Mouse (Mus musculus) gastrocnemius, adult 18-20 months (tissue): ENCODE data around the gene Olfr1030. TPM values are rescaled to one million over a fixed set of nuclear protein-coding genes. Genes with fewer than 3 reads are reported as not detected.
"Not testable (repeated sequence)": the region's sequence is repeated elsewhere in the genome, so short reads cannot be mapped to it uniquely, and the experiment has no call there.

Source experiments
- DNase-seq: peaks from one replicate; pipeline ENCODE4 v3.0.0; 2021; ENCODE audit warnings: low spot score
- long read RNA-seq, 2 experiments: library from polyadenylated mRNA; stranded (forward); transcript quantifications; one replicate each; pipeline ENCODE4 v2.0.0; 2021
- total RNA-seq, 2 experiments: library from RNA; stranded (reverse); gene quantifications; 2 replicates each; pipeline ENCODE4 v1.2.3; 2021

Olfr1030 gene
- total RNA-seq = not detected
- long read RNA-seq, experiment 1 = 0 reads
- long read RNA-seq, experiment 2 = 0 reads

DNA sequence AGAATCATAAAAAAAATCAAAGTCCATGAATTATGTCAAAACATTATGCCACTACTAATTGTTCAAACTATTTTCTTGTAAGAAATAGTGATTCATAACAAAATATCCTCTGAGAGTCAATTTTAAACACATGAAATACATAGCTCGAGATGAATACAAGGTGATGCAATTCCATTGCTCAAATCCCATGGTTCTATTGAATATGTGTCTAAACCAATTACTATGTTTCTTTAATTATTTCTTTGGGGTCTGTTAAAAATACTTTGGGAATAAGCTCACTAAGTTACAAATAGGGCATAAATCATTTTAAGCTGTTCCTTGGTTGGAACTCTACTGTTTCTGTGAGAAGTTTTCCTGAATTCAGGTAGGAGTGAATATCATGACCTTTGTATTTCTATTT is at the start of gene Olfr1030:
Gene Olfr1030, plus strand, starts transcription at position 301 of the 400 bp plus-strand sequence.
- no peak for DNase-seq

DNA sequence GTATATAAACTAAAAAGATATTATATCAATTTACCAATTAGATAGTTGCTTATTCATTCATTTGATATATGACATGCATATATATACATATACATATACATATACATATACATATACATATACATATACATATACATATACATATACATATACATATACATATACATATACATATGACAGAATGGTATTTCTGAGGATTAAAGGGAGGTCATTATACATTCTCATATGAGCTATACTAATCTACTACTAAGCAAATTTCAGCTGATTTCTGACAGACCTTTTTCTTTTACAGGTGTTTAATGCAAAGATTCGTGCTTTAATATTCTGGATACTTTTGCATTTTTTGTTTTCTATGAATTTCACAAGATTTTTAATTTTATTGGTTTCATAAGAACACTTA is 28.9 kb upstream of the Olfr1030 start, which contains the start of gene Olfr1028:
Gene Olfr1028, plus strand, starts transcription at position 301 of the 400 bp plus-strand sequence.
- DNase-seq = no peak

DNA sequence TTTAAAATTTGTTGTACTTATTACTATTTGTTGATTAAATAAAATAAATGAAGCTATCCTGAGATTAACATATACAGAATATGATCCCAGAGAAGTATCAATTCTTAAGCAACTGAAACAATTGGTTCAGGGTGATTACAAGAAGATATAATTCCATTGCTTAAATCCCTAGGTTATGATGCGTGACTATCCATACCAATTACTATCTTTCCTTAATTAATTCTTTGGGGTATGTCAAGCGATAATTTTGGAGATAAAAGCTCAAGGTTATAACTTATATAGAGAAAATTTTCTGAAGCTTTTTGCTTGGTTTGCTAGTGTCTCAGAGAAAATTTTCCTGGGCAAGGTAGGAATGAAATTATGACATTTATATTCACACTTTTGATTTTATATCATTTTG is 5.5 kb upstream of the Olfr1030 start, which contains the start of gene Olfr1029:
Gene Olfr1029, plus strand, starts transcription at position 301 of the 400 bp plus-strand sequence.
- DNase-seq = no peak

DNA sequence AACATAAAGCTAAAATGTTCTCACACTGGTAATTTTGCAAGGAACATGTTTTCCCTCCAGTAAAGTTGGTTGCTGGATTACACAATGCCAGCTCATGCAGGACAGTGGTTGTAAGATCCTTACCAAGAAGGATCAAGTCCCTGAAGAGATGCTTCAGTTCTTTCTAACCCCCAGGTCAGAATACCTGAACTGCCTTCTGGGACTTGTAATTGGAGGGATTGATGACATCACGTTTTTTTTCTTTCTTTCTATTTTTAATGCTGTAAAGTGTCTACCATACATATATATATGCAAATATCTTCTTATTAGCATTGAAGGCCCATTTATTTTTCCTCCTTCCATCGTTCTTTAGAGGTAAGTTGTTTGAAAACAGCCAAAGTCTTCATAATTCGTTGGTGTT is 10.9 kb downstream of the Olfr1030 start, which contains the start of gene Olfr1031:
Gene Olfr1031, plus strand, starts transcription at position 301 of the 400 bp plus-strand sequence.
- no peak for DNase-seq

DNA sequence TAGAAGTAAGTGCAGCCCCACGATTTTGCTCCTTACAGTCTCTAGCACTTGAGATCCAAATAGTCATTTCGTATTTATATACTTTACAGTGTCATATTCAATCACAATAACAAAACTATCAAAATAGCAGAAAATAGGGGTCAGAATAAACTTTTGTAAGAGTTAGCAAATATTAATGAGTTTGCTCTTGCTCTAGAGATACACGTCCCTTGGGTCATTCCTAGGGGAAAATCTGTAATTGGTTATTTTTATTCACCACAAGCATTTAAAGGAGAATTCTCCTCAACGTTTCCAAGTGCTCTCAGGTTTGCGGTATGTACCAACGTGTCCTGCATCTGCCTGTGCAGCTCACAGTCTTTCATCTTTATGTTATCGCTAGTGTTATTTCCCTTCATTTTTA is 26.2 kb downstream of the Olfr1030 start, which contains the start of gene Olfr1032:
Gene Olfr1032, plus strand, starts transcription at position 301 of the 400 bp plus-strand sequence.
- no peak for DNase-seq

DNA sequence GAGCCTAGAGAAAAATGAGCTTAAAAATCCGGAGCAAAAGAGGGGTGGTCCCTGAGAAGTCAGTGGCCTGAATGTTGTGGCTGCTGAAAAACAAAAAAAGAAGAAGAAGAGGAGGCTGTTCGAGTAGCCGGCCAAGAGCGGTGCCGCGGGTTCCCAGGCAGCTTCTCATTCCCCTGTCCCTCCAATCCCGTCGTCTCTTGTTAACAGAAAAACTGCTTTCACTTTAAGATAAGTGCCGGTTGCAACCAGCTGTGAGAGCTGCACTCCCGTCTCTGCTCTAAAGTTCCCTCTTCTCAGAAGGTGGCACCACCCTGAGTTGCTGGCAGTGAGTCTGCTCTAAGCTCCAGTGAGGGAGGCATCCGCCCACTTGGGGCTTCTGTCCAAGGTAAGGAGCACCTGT is 41.3 kb downstream of the Olfr1030 start, which contains the start of gene Olfr1033:
Gene Olfr1033, plus strand, starts transcription at position 228 of the 400 bp plus-strand sequence.
- not testable (repeated sequence) for DNase-seq

DNA sequence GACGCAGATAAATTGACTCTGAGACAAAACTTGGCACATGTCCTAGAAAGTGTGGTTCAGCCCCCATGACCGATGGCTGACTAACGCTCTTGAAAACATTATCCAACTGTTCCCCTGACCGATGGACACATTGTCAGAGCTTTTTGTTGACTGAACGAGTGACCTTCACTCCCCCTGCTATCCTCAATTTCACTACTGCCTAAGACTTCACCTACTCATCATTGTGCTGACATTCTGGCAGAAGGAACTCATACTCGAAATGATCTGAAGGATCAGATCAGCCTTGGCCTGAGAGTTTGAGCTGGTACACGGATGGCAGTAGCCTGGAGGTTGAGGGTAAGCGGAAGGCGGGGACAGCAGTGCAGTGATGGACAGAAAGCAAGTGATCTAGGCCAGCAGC is 42.4 kb downstream of the Olfr1030 start:
- not testable (repeated sequence) for DNase-seq

Other genes starting within 250 kb of the Olfr1030 start
- not detected for gene Olfr1012, start 216.5 kb upstream of the Olfr1030 start, total RNA-seq
- not detected for gene Olfr1013, start 212.2 kb upstream of the Olfr1030 start, total RNA-seq
- not detected for gene Olfr1014, start 206.6 kb upstream of the Olfr1030 start, total RNA-seq
- not detected for gene Olfr1015, start 197.3 kb upstream of the Olfr1030 start, total RNA-seq
- not detected for gene Olfr1016, start 176.7 kb upstream of the Olfr1030 start, total RNA-seq
- not detected for gene Olfr1018, start 160.8 kb upstream of the Olfr1030 start, total RNA-seq
- not detected for gene Olfr1019, start 133.8 kb upstream of the Olfr1030 start, total RNA-seq
- gene Olfr1020, start 132.2 kb upstream of the Olfr1030 start, total RNA-seq = not detected
- gene Olfr1022, start 110.7 kb upstream of the Olfr1030 start, total RNA-seq = not detected
- gene Olfr1023, start 93.6 kb upstream of the Olfr1030 start, total RNA-seq = not detected
- gene Olfr1024, start 74.2 kb upstream of the Olfr1030 start, total RNA-seq = not detected
- not detected for gene Olfr1025-ps1, start 64.1 kb upstream of the Olfr1030 start, total RNA-seq
- not detected for gene Olfr1026, start 57.7 kb upstream of the Olfr1030 start, total RNA-seq
- not detected for gene Olfr1028, start 28.8 kb upstream of the Olfr1030 start, total RNA-seq
- not detected for gene Olfr1029, start 5.4 kb upstream of the Olfr1030 start, total RNA-seq
- not detected for gene Olfr1031, start 11.0 kb downstream of the Olfr1030 start, total RNA-seq
- gene Olfr1032, start 26.3 kb downstream of the Olfr1030 start, total RNA-seq = not detected
- gene Olfr1033, start 41.4 kb downstream of the Olfr1030 start, total RNA-seq = under 1 TPM in 1 of 2 experiments, not detected in 1; 1.00 TPM
- not detected for gene Olfr1034, start 66.6 kb downstream of the Olfr1030 start, total RNA-seq
- gene Olfr1036, start 94.7 kb downstream of the Olfr1030 start, total RNA-seq = not detected
- not detected for gene Olfr1037, start 108.1 kb downstream of the Olfr1030 start, total RNA-seq
- not detected for gene Olfr1039, start 156.7 kb downstream of the Olfr1030 start, total RNA-seq
- gene Olfr1040, start 167.5 kb downstream of the Olfr1030 start, total RNA-seq = not detected
- gene Olfr1042, start 182.6 kb downstream of the Olfr1030 start, total RNA-seq = not detected
- gene Olfr1043, start 188.2 kb downstream of the Olfr1030 start, total RNA-seq = not detected
- gene Olfr1044, start 198.5 kb downstream of the Olfr1030 start, total RNA-seq = not detected
- gene Olfr52, start 206.4 kb downstream of the Olfr1030 start, total RNA-seq = not detected
- gene Olfr1045, start 223.7 kb downstream of the Olfr1030 start, total RNA-seq = not detected
- gene Olfr1046, start 240.0 kb downstream of the Olfr1030 start, total RNA-seq = not detected